Mouse (Mus musculus) frontal cortex, postnatal 25 days (tissue): ENCODE results near the gene Pecam1.
"Not testable (repeated sequence)": the region's sequence is repeated elsewhere in the genome, so short reads cannot be mapped to it uniquely, and the experiment has no call there.

ENCODE experiments used
- DNase-seq, 2 experiments: peaks; one replicate each; pipeline ENCODE4 v3.0.0; 2022; ENCODE audit warnings: low spot score in 2 of 2

Gene Pecam1

DNA sequence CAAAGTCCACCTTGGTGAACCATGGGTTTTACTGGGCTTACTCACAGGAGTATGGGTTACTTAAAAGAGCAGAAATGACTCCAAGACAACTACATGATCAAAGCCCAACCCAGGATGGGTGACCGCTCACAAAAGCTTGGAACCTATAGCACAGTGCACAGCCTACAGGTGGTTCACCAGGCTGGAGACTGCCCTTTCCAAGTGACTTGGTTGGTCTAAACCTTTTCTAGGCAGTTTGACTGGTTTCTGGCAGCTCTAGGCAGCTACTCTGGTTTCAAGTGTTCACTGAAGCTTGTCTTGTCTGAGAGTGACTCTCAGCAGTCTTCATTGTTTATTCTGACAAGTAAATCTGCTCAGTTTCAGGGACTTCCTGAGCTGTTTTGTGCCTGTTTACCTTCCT is 20.8 kb downstream of the Pecam1 start:
- no peak for DNase-seq

DNA sequence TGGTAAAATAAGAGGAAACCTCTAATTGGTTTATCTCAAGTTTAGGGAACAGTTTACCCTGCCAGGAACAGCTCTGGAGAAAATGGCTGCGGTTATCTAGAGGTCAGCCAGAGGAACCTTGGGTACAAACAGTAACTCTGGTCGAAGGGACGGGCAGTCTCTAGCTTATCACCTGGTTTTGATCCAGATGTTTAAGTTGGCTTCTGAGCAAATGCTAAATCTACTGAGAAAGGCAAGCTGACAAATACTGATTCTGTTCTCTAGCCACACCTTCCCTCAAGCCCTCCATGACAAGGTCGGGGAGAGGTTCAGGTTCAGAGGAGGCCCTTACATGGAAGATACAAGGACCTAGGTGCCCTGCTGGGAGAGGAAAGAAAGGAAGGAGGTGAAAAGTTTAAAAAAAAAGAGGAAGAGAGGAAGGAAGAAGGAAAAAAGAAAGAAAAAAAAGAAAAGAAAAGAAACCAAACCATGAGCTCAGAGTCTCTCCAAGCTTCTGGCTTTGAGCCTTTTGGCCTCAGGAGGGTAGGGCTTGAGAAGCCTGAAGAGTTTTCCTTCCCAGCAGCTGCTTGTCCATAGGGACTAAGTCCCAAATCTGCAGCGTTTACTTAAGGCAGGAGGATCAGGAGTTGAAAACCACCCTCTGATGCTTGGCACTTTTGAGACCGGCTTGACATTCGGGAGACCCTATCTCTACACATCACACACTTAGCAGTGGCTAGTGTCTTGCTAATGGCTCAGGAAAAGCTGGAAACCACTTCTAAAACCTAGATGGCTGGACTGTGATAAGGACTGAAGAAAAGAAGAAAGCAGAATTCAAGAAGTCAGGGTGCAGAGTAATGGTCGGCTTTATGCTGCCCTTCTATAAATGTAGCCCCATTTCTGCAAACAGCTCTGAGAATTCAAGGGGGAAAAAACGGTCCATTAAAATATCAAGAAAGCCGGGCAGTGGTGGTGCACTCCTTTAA is 21.7 kb downstream of the Pecam1 start:
- no peak for DNase-seq

DNA sequence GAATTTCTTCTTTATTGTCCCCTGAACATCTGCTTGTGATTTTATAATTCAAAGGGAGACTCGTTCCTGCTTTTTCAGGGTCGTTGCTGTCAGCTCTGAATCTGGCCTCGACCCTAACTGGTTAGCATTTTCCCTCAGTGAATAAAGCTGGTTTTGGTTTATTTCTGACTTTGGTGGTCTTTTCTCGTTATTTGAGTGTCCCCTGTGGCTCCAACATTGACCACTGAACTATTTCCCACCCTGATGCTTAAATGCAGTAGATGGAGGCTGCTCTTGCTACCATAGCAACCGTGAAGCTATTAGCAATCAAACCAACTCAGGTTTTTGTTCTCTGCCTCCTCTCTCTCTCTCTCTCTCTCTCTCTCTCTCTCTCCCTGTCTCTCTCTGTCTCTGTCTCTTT is 22.5 kb downstream of the Pecam1 start:
- no peak for DNase-seq

DNA sequence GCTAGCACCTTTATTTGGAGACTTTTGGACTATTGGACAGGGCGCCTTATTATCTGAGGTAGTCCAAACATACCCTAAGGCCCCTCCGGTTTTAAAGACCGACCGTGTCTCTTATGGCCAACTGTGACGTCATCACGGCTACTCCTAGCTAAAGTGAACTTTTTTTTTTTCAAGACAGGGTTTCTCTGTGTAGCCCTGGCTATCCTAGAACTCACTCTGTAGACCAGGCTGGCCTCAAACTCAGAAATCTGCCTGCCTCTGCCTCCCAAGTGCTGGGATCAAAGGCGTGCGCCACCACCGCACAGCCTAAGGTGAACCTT is 25.6 kb downstream of the Pecam1 start:
- DNase-seq: not testable (repeated sequence)

DNA sequence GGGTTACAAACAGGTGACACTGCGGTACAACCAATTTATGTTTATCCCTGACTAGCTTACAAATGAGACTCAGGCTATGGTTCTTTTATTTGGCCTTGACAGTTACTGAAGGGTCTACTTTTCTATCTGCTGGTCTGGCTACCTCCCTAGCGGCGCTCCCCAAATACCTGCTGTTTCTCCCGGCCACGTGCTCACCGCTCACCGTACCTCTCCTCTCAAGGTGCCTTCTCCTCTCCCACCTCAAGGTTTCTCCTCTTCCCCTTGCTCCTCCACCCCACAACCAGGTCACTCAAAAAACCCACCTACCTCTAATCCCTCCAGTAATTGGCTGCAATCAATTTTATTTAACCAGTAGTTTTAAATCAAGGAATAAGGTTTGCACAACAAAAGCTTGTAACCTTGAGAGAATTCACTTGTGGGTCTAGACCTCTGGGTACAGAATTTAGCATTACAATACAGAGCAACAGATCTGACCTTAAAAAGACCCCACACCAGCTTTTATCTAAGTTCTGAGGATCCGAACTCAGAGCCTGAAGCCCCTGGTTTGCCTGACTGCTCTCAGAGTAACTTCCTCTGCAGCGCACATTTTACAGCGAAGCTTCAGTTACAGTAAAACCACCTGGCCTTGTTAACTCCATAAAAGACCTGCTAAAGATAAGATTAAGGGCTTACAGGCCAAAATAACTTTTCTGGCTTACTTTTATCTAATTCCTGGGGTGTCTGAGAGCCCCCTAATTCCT is 26.1 kb downstream of the Pecam1 start:
- no peak for DNase-seq

DNA sequence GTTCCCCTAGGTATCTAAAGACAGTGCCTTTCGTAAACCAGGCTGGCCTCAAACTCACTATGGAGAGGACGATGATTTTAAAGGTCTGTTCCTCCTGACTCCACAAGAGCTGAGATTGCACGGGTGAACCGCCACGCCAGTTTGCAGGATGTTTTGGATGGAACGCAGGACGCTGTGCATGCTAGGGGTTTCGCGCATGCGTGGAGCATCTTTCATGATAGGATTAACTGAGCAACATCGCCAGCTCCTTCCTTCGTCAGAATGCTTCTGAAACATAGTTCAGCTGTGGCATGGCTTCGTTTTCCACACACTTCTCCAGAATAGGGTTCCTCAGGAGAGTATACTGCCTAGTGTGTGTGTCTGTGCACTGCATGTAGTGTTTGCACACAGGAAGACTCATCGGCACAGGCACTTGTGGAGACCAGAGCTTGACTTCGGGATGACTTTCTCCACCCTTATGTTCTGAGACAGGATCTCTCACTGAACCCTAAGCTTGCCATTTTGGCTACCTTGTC is 26.8 kb downstream of the Pecam1 start:
- DNase-seq: no peak

DNA sequence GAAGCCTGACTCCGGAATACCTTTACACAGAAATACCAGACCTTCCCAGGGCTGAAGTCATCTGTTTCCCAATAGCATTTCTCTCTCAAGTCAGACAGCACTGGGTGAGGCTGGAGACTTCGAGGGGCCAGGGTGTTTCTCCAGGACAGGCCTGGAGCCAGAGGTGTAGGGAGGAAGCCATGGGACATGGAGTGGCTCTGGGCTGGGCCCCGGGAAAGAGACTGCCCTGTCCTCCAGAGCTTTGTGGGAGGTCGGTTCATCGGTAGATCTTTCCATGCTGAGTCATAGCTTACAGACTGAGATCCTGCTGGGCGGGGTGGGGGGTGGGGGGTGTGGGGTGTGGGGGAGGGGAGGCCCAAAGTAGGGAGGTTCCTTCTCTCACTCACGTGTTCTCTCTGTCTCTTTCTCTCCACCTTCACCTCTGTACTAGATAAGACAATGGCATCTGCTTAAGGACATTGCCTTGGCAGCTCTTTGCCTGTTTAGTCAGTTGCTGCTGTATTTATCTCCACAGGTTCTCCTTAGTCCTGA is 27.5 kb downstream of the Pecam1 start:
- no peak for DNase-seq

DNA sequence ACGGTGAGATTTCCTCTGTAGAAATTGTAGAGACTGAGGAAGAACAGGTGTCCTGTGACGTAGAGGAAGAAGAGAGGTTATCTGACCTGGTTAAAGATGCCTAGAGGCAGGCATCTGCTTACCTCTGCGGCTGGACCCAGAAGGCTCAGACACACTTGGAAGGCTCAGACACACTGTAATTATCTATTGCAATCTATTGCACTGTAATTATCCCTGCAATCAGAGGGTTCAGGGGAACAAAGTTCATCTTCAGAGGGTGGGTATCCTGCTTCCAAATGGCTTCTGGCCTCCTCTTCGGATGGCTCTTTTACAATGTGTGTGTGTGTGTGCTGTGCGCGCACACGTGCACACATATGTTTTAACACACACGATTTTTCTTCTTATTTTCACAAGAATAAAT is 30.0 kb downstream of the Pecam1 start:
- no peak for DNase-seq

DNA sequence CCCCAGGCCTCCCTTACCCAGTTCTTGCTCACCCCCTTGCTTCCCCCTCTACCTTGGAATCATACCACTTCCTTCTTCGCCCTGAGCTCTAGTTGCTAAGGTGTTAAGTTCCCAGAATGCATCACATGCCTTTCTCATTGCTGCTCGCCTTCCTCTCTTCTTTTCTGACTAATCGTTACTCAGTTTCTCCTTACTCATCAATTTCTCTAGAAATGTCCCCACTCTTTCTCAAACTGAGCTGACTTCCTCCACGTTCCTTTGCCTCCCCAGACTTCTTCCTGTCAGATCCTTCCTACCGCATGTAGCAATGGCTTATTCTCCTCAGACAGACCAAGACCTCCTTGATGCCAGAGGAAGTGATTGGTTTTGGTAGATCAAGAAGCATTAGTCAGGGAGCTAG is 33.9 kb downstream of the Pecam1 start:
- DNase-seq: no peak

DNA sequence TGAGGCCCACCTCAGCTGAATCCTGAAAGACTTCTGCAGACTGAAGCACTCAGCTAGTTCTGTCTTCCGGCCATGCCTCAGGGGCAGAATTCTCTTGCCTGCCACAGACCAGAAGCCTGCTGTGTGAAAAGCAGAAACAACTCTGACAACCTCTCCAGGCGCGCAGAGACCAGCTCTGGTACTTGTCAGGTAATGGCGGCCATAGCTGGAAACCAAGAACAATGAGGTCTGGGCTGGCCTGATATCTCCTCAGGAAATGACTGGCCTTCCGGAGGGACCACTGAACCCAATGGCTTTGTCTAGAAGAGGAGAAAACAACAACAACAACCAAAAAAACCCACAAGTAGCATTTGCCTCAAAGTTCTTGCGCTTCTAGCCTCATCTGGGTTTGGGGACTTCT is 35.4 kb downstream of the Pecam1 start:
- no peak for DNase-seq

DNA sequence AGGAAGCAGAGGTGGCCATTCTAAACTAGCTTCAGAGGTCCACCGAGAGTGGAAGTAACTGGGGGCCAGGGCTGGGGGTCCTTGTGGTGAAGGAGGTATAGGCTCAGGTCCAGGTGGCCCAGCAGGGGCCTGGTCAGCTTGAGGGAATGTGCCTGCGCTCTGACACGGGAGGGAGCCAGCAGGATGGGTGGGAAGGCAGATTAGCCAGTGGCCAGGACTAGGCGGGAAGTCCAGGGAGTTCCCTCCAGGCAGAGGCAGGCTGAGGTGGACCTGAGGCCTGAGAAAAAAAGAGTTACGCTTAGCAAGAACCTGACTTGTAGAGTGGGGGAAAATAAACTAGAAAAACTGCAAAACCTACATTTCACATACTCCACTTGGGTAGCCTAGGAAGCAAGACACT is 39.6 kb downstream of the Pecam1 start:
- no peak for DNase-seq

DNA sequence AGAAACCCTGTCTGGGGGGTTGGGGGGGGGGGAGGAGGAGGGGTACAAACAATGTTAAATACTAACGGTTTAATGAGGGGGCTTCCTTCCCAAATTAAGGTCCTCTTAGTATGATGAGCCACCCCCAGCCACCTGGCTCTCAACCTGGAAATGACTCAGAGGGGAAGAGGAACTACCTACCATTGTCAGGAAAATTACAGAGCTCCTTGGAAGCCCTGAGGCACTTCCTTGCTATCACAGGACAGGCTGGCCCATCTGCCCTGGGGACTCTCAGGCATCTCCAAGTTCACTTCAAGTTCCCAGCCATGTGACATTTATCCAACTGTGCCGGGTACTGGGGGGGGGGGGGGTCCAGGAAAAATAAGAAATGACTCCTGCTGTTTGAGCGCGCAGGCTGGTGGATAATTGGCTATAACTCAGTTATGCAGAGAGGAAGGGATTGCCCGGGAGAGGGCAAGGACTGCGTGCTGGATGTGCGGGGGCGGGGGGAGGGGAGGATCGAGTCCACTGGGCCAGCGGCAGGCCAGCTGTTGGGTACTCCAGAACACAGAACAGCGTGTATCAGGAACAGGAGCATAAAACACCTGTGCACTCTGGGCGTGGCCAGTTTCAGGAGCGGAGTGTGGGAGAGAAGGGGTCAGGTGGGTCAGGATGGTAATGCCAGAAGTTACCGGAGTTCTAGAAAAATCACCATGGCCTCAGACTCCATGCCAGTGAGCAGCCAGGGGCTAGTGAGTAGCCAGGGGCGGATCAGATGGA is 41.0 kb downstream of the Pecam1 start:
- DNase-seq: no peak

DNA sequence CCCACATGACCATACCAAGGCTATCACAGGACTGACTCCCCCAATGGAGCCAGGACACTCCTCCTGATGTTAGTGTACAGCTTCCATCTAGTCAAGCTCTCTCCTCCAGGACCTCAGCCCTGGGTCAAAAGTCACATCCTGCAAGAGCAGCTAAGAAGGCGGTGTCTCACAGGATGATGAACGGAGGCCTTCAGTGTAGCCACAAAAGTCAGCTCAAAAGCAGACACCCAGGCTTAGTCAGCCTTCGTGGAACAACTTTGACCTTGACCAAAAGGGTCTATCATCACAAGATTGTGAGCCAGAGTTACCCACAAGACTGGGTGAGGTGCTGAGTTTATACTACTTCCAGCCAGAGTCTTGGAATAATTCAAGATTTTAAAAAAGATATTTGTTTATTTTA is 42.6 kb downstream of the Pecam1 start:
- no peak for DNase-seq

DNA sequence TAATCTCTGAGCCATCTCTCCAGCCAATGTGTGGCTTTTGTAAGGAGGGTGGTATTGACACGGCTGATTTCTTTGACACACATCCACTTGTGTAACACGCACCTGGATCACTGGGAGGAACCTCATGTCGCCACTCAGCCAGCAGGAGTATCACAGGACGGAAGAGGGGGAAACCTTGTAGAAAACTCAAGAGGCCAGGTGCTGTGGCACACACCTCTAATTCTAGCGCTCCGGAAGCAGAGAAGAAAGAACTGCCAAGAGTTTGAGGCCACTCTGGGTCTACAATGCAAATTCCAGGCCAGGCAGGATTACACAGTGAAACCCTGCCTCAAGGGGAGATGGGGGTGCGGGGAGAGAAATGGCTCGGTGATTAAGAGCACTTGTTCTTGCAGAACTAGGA is 43.3 kb downstream of the Pecam1 start:
- no peak for DNase-seq

DNA sequence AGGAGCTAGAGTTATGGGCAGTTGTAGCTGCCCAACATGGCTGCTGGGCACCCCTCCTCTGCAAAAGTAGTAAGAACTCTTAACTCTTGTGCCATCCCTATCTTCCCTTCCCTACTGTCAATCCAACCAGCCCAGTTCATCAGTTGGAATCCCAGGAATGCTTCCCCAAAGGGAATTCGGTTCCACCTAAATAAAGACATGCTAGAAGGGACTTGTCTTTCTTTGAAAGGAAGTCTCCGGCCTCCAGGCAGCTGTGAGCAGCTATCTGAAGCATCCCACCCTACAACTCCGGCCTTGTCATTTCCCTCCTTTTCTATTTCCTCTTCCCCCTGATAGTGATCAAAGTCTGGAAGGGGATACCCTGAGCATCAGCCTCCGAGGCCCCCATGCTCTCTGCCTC is 44.2 kb downstream of the Pecam1 start:
- no peak for DNase-seq

DNA sequence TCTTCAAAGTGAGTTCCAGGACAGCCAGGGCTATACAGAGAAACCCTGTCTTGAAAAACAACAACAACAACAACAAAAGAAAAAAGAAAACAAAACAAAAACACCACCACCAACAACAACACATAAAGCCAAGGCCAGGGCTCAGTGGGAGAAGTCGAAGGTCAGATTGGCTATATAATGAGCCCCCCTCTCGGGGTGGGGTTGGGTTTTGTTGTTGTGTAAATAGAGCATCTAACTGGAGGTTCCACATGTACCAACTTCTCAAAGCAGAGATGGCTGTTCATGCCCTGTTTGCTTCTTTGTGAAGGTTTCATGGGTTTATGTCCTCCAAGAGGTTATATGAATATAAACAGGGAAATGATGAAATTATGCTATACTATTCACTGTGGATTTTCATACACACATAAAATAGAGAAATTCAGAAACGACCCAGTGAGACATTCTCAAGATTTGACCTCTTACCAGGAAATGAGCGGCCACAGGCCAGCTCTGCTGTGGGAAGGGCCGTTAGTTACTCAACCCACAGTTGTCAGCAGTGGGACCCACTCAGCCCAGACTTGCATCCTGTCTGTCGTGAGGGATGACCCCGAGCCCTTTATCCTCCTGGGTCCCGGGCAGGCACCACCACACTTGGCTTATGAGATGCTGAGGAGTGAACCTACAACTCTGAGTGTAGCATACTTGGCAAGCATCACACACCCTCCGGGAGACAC is 45.9 kb downstream of the Pecam1 start:
- no peak for DNase-seq

DNA sequence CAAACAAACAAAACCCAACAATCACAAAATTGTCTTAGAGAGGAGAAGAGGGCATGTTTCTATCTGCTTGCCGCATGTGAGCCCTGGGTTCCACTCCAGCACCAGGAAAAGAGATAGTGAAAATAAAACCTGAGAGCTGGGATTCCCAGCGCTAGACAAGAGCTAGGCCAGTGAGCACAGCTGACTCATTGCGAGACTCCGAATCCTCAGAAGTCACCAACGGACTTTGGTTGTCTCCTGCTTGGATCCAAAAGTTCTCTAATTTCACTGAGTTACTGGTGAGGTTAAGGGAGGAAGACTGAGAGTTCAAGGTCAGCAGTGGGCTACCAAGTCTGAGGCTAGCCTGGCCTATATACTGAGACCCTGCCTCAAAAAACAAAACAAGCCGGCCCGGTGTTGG is 46.5 kb downstream of the Pecam1 start:
- DNase-seq: no peak

DNA sequence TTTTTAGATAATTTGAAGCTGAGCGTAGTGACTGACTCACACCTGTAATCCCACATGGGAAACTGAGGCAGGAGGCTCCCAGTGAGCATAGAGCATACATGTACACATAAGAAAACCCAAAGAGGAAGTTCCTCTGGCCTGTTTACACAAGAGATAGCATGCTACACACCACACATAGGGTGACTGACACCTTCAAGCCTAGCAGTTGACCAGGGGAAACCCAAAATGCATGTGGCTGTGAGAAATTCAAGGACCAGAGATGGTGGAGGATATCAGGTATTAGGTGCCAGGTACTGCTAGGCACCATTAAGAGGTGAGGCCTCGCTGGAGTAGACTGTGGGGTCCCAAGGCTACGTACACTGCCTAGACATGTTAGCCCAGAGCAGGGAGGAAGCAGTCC is 47.8 kb downstream of the Pecam1 start:
- no peak for DNase-seq

DNA sequence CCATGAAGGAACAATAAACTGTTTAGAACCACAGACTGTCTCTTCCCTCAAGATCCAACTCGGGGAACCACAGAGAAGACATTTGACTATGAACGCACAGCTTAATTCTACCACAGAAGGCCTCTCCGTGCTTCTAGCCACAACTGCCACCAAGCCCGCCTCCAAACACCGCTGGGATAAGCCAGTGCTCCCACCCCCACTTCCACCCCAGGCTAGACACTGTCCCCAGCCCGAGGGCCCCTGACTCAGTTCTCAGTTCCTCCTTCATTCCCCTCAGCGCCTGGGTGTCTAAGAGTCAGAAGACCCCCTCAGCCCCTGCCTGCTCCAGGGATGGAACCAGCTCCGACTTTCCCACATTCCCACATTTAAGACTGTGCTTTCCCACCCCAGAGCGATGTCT is 48.8 kb downstream of the Pecam1 start:
- DNase-seq: no peak

DNA sequence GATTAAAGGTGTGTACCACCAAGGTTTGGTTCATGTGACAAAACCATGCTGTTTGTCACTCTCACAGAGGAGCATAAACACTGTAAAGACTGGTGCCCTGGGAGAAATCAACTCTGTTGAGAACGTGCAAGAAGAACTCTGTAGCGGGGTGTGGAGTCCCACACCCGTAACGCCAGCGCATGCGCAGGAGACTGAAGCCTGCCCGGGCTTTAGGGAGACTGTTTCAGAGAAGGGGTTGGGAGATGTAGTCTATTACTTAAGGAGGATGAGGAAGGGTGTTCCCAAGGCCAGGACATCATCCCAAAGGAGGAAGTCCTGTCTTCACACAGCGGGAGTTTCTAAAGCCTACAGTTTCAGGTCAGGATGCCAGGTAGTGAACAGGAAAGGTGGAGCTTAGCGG is 51.3 kb downstream of the Pecam1 start:
- DNase-seq: no peak

DNA sequence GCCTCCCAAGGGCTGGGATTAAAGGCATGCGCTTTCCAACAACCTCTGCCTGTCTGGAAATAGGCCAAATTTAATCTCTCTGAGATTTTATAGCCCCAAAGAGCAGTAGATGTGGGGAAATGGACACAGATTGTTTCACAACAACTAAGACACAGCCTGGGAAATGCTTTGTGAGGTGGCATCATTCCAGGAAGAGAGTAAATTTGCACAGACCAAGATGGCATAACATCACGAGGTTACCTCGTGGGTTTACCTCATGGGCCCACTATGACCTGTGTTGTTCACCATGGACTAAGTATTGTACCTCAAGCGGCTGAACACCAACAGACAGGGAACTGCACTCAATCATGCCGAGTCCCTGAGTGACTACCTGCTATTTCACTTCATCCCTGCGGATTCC is 52.1 kb downstream of the Pecam1 start:
- DNase-seq: no peak
